Mouse (Mus musculus): ENCODE results near the gene Frrs1.
"Not testable (repeated sequence)": the region's sequence is repeated elsewhere in the genome, so short reads cannot be mapped to it uniquely, and the experiment has no call there.

The Frrs1 gene

DNA sequence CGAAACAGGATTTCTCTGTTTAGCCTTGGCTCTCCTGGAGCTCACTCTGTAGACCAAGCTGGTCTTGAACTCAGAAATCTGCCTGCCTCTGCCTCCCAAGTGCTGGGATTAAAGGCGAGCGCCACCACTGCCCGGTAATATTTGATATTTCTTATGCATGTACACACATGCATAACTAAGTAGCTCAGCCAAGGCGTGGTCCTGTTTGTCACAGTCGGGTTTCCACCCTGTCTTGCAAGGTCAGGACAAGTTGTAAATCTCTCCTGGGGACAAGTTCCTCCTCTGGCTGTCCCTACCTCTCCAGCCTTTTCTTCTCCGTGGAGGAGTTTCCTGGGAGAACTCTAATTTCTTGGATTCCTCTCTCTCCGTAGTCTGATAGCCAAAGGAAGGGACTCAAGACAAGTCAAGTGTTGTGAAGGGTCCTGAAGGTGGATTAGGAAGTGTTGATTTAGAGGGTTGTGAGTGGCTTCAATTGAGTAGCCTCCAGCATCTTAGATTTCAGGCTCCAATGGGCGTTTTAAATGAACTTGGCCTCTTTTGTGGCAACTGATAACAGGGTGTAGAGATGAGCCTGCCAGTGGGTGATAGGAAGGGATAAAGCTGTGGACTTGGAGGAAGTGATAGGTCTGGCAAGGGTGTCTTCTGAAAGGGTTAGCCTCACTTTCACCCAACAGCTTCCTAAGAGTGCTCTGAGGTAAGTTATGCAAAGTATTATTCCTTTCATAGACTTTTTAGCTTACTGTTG is at the start of gene Frrs1:
TSS of gene Frrs1 (plus strand) at position 524 of the 745 bp plus-strand sequence.
- DNase-seq (ENCODE audit: low spot score): no peak

DNA sequence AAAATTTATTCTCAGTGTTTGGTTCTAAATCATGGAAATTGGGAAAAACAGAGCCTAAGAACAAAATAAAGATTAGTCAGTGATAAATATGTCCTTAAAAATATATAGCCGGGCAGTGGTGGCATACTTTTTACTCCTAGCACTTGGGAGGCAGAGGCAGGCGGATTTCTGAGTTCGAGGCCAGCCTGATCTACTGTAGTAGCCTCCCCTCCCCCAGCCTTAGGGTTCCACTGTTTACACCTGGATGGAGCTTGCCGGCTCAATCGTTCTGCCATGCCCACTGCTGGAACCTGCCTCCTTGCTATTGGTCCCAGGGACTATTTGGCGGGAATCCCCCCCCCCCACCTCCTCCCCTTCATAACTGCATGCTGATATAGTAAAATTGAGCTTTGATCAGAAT is 48.9 kb upstream of the Frrs1 start:
- DNase-seq (ENCODE audit: low spot score): not testable (repeated sequence)

DNA sequence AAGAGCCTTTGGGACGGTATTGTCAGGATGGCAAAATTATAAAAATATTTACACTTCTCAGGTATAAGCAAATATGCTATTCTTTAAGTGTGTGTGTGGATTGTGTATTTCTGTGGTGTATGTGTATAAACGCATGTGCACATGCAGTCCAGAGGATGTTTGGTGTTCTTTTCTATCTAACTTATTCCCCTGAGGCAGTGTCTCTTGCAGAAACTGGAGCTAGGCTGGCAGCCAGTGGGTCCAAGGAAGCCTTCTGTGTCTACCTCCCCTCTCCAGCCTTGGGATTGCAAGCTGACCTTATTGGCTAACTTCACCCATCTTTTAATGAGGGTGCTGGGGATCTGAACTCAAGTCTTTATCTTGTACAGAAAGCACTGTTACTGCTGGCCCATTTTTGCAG is 46.3 kb upstream of the Frrs1 start:
- DNase-seq (ENCODE audit: low spot score): no peak

DNA sequence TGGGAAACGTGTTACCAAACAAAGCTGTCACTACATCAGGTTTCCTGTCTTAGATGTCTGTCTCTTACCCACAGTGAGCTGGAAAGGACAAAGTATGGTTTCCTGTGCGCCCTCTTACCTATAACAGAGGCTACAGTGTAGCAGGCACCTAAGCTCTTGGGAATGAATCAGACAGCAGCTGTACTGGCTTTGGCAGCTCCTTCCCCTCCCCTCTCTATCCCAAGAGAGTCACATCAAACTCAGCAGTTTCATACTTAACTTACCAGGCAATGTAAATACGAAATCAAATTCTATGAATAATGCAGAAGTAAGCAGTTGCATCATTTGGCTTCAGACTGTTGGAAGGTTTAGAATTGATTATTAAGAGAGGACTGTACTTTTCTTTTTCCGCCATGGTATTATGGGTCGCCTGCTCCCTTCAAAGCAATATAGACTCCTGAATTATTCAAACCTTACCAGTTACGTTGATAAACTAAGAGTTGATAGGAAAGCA is 43.9 kb upstream of the Frrs1 start:
- DNase-seq (ENCODE audit: low spot score): no peak

DNA sequence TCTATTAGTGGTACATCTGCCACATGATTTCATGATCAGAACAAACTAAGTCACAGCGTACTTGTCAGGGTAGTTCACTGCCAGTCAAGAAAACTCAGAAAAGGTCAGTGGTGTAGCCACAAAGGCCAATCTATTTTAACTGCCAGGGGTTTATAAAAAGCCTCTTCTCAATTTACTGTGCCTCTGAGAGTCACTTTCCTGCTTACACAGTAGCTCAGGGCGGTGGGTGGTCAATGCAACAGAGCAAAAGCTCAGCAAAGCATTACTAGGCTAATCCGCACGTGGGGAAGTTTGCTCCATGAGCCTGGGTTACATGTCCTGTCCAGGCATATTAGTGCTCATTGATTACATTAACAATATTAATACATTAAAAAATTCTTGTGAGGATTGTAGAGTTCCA is 43.3 kb upstream of the Frrs1 start:
- DNase-seq (ENCODE audit: low spot score): no peak

DNA sequence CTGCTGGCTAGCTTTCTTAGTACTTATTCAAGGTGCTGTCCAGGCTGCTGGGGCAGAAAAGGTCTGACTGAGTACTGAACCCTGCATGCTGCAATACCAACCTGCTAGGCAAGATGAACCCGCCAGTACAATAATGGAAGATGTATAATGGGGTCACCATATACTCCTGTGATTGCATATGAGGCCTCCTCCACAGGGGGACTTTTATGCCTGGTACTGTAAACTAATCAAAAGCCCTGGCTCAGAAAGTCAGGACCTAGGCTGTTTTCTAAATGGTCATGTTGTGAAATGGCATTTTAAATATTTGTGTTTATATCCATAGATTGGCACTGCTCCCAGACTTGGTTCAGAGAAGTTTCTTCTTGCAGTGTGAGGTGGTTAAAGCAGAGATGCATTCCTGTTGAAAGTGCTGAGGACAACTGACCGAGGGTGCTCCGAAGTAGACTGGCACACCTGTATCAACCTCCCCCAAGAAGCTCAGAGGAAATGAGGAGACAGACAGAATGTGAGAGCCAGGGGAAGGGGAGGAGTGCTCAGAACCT is 42.5 kb upstream of the Frrs1 start:
- no peak for DNase-seq (ENCODE audit: low spot score)

DNA sequence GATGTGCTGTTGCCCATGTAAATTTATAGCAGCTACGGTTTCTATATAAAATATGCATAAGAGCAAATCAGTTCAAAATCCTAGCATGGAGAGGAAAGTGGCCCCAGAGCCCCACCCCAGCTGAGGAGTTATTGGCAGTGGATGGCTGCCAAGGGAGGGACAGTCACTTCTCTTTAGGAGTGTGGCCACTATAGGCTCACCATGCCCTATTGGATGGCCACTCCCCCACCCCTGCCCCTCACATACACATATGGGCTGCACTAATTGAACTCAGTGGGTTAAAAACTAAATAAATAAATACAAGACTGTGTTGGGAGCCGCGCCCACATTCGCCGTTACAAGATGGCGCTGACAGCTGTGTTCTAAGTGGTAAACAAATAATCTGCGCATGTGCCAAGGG is 42.0 kb upstream of the Frrs1 start:
- DNase-seq (ENCODE audit: low spot score): no peak

DNA sequence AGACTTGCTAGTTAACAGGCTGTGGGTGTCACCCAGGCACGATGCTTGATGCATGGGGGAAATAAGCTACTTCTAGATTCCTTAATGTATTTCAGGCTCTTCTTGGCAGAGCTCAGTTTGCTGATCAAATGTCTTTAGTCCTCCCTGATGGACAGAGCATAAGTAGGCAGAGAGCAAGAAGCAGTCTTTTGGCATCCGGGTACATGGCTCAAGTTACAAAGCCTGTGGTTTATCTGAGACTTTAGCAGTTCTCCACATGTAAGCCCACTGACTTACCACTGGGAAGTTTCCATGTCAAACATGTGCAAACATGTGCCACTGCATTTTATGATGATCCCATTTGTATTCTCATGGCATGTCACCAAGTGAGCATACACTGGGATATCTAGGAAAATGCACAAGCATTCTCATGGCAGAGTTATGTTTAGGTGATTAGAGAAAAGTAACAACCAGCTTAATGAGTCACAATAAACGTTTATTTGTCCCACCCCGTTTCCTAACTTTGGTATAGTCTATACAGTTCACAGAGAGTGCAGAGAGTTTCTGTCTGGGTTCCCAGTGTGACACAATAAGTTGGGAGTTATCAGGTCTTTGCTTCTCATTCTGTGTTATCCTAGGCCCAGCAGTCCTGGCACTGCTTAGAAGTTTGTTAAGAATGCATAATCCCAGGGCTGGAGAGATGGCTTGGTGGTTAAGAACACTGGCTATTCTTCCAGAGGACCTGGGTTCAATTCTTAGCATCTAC is 32.6 kb upstream of the Frrs1 start:
- DNase-seq (ENCODE audit: low spot score): no peak

DNA sequence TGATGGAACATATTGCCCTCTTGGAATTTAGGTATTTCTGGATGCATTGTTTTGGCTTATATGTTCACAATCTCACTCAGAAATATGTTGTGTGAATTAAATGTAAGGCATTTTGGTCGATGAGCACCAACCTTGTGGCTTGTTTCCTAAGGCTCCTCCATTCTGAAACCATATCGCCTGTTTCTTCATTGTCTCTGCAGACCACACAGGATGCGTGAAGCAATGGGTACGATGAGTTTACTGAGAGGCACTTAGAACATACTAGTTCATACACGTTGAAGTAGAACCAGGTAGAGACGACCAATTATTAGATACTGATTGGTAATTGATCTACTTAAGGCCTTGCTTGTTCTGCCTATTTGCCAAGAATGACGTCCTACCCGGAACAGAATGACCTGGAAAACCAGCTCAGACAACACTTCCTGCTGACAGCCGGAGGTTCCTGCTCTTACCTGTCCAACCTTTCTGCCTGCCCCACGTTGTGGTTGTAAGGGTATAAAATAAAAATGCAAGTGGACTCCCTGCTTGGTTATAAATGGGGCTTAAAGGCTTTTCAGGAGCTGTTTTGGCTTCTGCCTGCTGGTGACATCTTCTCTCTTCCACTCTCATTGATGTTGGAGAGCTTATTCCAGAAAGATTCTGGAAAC is 29.9 kb upstream of the Frrs1 start:
- DNase-seq (ENCODE audit: low spot score): no peak

DNA sequence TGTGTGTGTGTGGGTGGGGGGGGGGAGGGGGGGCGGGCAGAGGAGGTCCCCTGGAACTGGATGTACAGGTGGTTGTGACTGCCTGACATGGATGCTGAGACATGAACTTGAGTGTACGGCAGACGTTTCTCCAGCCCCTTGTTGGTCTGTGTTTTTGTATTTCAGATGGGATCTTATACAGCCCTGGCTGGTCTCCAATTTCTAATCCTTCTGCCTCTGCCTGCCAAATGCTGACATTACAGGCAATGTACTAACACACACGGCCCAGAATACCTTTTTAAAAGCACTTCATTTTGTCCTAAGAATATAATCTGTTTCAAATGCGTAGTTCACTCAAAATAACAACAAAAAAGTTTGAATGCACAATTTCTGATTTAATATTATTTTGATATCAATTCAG is 27.9 kb upstream of the Frrs1 start:
- DNase-seq (ENCODE audit: low spot score): no peak

DNA sequence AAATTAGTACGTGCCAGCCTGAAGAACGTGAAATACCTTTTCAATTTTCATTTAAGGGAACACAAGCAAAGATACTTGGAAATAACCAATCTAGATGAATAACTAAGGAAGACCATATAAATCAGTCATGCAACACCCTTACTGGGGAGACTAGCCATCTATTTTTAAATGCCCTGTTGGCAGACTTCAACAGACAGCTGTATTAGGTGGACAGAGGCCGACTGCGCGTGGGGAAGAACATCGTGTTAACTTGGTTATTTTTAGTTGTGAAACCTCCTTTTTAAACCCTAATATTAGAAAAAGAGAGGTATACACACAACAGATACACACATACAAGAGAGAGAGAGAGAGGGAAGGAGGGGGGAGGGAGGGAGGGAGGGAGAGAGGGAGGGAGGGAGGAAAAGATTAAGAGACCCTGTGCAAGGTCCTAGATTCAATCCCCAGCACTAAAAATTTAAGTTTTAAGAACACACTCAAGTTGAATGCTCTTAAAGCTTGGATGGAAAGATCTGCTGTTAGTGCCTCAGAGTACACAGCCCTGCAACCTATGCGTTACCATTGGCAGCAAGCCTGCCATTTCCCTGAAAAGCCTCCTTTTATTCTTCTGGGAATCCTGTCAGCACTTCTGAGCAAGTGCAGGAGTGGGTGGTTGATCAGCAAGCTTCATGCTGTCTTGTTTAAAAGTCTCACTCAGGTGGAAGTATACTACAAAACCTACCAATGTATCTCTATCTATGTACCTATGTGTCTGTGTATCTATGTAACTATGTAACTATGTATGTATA is 26.5 kb upstream of the Frrs1 start:
- no peak for DNase-seq (ENCODE audit: low spot score)

DNA sequence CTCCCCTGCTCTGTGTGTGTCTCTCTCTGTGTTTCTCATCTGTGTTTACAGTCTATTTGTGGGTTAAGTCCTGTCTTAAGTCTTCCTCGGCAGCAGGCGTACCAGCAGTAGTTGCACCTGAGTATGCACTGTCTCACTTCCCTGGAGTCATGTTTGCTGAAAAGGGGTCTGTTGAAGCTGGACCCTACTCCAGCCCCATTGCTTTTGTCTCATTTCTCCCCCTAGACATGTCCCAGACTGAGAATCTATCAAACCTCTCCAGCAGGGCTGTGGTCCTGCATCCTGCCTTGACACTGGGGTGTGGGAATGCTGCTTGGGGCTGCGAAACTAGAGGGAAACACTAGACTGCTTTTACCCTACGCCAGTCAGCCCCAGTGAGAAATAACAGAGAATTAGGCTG is 25.8 kb upstream of the Frrs1 start:
- DNase-seq (ENCODE audit: low spot score): no peak

DNA sequence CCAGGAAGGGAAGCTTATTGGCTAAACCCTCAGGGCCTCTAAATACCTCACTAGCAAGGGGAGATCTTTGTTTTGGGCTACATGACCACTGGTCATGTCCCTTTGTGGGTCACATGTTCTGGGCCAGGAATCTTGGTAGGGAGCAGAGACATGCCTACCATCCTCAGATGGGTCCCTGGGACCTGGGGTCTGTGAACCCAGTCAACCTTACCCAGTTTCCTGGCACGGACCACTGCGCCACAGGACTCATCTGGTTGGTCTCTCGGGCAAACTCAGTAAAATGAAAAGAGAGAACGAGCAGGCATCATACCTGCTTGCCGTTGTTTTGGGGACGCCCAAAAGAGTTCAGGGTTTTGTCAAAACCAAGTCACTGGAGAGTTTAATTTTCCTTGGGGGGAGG is 25.0 kb upstream of the Frrs1 start:
- DNase-seq (ENCODE audit: low spot score): no peak

DNA sequence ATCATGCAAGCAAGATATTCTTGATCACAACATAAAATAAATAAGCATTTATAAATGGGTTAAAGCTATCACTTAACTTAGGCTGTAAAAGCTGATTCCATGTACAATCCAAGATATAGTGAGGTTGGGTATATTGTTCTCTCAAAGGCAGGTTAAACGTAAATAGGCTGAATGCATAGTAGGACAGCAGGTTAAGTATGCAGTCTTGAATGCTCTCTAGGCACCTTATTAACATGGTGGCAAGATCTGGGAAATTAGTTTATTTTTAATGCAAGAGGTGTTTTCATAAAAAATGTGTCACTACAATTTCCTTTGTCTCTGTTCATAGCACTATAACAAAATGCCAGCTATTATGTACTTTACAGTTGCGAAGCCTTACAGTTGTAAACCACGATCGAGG is 23.9 kb upstream of the Frrs1 start:
- no peak for DNase-seq (ENCODE audit: low spot score)

DNA sequence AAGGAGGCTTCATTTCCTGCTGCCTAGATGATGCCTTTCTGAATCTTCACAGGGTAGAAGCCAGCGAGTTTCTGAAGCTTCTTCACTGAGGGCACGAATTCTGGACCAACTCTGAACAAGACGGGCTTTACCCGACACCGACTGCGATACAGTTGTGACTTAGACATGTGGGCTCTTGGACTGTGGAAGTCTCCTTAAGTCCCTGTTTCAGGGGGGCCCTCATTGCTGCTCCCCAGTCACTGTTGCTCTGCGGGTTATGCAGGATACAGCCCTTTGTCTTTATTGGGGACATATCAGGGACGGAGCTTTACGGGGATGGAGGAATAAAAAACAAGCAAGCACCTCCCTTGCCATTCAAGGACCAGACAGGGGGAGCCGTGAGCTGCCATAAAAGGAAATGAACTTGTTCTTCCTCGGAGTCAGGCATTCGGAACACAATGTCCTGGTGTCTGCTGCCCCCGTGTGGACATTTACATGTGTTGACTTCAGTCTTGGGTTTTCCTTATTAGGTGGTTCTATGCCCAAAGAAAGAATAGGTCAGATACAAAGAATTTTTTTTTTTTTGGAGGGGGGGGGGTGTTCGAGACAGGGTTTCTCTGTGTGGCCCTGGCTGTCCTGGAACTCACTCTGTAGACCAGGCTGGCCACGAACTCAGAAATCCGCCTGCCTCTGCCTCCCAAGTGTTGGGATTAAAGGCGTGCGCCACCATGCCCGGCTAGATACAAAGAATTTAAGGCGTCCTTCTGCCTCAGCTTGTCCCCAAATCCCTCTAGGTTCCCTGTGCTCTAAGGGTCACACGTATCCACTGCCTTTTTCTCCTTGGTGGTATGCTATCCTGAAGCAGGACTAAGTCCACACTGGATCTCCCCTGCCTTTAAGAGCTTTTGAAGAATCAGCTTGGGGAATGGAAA is 23.2 kb upstream of the Frrs1 start:
- DNase-seq (ENCODE audit: low spot score): peak; percentile 78

DNA sequence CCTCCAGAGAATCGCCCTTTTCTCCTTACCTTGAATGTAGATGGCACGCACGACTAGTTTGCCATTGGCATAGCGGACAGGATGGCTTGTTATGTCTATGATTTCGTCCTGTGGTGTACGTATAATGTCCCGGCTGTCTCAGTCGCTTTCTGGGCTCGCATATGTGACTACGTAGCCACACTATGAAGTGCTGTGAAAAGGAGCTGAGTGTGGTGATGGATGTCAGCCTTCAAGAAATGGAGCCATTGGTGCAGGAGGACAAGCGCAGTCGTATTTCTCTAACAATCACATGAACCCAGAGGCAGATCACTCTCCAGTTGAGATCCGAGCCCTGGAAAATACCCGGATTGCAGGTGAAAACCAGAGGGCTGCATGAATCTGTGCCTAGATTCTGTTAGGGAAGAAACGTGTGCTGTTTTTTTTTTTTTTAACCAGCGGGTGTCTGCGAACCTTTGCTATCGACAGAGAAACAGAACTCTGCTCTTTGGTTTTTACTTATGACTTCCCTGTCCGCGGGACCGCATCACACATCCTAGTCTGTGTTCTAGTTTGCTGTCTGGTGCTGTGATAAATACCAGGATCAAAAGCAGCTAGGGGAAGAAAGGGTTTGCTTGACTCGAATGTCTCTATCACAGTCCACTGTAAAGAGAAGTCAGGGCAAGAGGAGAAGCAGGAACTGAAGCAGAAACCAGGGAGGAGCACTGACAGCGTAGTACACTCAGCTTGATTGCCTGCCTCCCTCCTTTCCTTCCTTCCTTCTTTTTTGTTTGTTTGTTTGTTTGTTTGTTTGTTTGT is 22.4 kb upstream of the Frrs1 start:
- DNase-seq (ENCODE audit: low spot score): no peak

DNA sequence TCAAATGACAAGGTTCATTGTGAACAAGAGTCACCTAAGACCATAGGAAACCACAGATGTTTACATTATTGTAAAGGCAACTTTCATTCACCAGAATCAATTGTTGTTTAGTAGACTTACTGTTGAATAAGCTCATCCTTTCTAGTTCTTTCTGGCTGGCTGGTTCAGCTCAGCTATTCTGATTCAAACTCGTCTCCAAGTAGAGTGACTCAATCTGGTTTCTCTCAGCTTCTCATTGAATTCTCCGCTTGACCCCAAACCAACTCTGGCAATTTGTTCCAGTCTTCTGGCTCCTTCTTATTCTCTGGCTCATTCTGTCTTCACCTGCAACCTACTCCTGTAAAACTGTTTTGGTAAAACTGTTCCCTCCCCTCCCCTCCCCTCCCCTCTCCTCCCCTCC is 18.0 kb upstream of the Frrs1 start:
- no peak for DNase-seq (ENCODE audit: low spot score)

DNA sequence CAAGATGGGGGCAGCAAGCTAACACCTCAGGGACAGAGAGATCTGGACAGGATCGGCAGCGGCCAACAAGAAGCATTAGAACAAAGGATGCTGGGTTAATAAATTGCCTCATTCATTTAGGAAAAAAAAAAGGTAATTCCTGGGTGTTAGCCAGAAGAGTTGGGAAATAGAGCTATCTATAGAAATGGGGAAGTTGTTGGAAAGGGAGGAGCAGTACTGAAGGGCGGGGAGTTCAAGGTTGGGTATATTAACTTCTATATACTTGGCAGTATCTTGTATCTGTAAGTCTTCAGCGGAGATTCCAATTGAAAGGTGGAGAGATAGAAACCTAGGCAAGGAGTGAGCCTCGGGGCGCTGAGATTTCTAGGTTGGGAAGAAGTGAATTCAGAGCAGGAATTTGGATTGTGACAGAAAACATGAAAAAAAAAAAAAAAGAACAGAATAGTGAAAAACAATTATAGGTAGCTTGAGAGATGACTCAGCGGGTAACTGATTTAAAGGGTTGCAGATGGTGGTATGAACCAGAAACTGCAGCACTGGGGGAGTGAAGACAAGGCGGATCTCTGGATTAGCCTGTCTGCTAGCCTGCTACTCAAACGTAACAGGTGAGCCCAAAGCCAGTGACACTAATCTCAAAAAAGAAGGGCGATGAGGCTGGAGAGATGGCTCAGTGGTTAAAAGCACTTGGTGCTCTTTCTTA is 14.2 kb upstream of the Frrs1 start:
- no peak for DNase-seq (ENCODE audit: low spot score)

DNA sequence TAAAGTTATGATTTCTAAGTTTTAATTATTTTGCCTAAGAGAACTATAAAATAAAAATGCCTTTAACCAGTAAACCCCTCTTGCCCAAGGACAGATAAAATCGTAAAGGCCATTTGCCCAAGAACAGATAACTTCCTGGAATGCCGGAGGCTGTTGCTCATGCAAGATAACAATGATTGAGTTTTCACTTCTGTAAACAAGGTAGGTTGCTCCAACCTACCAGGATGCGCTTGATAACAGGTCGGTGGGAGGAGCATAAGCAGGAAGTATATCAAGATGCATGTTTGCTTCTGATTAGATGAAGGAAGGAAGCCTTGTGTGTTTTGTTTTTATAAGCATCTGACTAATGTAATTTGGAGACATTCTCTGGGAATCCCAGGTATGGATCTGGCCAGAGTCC is 13.2 kb upstream of the Frrs1 start:
- DNase-seq (ENCODE audit: low spot score): no peak

Measured in ovary, postnatal 36 days (tissue).